Mouse (Mus musculus) intestine, embryonic 16.5 days (tissue): ENCODE results near the gene Mypn. TPM values are rescaled to one million over a fixed set of nuclear protein-coding genes. Genes with fewer than 3 reads are reported as not detected.

Experiments
- ATAC-seq: fragments of 200-750 bp; cut with Nextera tagmentation; 2 replicates; pipeline ENCODE4 v1.8.0; 2017; ENCODE audit warnings: moderate TSS enrichment, moderate library complexity
- H3K27ac ChIP-seq: fragments of 300-500 bp; sonication (generic); 2 replicates; pipeline ENCODE4 v1.5.1; 2014; ENCODE audit warnings: mild to moderate bottlenecking, low read length
- H3K27me3 ChIP-seq: fragments of 300-500 bp; sonication (generic); replicated peaks from 2 replicates; pipeline ENCODE4 v1.6.1; 2014; ENCODE audit warnings: low read length, control low read depth, mixed read lengths; ENCODE audit not compliant: control insufficient read depth, insufficient read depth
- H3K36me3 ChIP-seq: fragments of 300-500 bp; sonication (generic); 2 replicates; pipeline ENCODE4 v1.6.1; 2014; ENCODE audit warnings: low read length, control low read depth; ENCODE audit not compliant: control insufficient read depth, insufficient read depth
- H3K4me1 ChIP-seq: fragments of 300-500 bp; sonication (generic); 2 replicates; pipeline ENCODE4 v1.6.1; 2014; ENCODE audit warnings: low read length, control low read depth, mixed read lengths; ENCODE audit not compliant: control insufficient read depth, insufficient read depth
- H3K4me2 ChIP-seq: fragments of 300-500 bp; sonication (generic); 2 replicates; pipeline ENCODE4 v1.6.1; 2014; ENCODE audit warnings: low read depth, low read length, control low read depth
- H3K4me3 ChIP-seq: fragments of 300-500 bp; sonication (generic); 2 replicates; pipeline ENCODE4 v1.5.1; 2014; ENCODE audit warnings: mild to moderate bottlenecking, low read length
- H3K9ac ChIP-seq: fragments of 300-500 bp; sonication (generic); 2 replicates; pipeline ENCODE4 v1.6.1; 2014; ENCODE audit warnings: low read depth, low read length
- H3K9me3 ChIP-seq: fragments of 300-500 bp; sonication (generic); 2 replicates; pipeline ENCODE4 v1.6.1; 2016; ENCODE audit warnings: low read length, control low read depth; ENCODE audit not compliant: control insufficient read depth
- WGBS: fragments of 180-500 bp; shearing (Covaris S2); extraction: QIAGEN DNeasy Blood & Tissue Kit; methylation state at CpG from one replicate; pipeline ENCODE4 v1.1.7; 2014; 5-methylcytosine and 5-hydroxymethylcytosine counted together
- polyA plus RNA-seq: library from polyadenylated mRNA; unstranded; fragments of >200 nt; fragmentation: Nextera tagmentation; extraction: Ambion mirVana; gene quantifications from 2 replicates; pipeline ENCODE4 v1.2.1, GENCODE M21; 2015

Mypn gene
- polyA plus RNA-seq, 1 experiment from 2014 or later: not detected

- no peaks in the 10 kb centered on the region for H3K36me3 ChIP-seq
- 64% methylated on average over 7 of the region's 7 CpGs for WGBS
- H3K9ac ChIP-seq: no peak overlapping the region
- no peaks in the 10 kb centered on the region for H3K9me3 ChIP-seq
- no peak overlapping the region for H3K27ac ChIP-seq
- H3K4me2 ChIP-seq: no peak overlapping the region
- no peak overlapping the region for H3K4me3 ChIP-seq
- H3K27me3 ChIP-seq: 0 out of 2 replicates have a peak, but pooled peaks cover 4% of the 10 kb centered on the region
- no peaks in the 10 kb centered on the region for H3K4me1 ChIP-seq
- ATAC-seq: no peak
Measured at GRCm38 (mm10) chr10:63091915-63092314, 111.8 kb downstream of the Mypn start.

- no peak for ATAC-seq
- Histone ChIP-seq H3K4me1 (no peaks in the 10 kb centered on the region), H3K27me3 (0 out of 2 replicates have a peak, but pooled peaks cover 4% of the 10 kb centered on the region), H3K27ac (no peak overlapping the region), H3K9ac (peak overlapping the region; percentile 45; the same call in 1 of the 2 replicates), H3K4me3 (peak overlapping the region; percentile 20; the same call in 1 of the 2 replicates), H3K9me3 (no peaks in the 10 kb centered on the region), H3K36me3 (no peaks in the 10 kb centered on the region), H3K4me2 (peak overlapping the region; percentile 42)
- 8% methylated on average over 26 of the region's 26 CpGs for WGBS
Measured at GRCm38 (mm10) chr10:63089758-63090571, 113.8 kb downstream of the Mypn start.

- H3K9me3 ChIP-seq: no peaks in the 10 kb centered on the region
- WGBS: 52% methylated on average over 8 of the region's 8 CpGs
- no peaks in the 10 kb centered on the region for H3K36me3 ChIP-seq
- H3K27ac ChIP-seq: no peak overlapping the region
- H3K4me2 ChIP-seq: peak overlapping the region; percentile 42; the same call in 1 of the 2 replicates
- H3K4me3 ChIP-seq: no peak overlapping the region
- ATAC-seq: no peak
- H3K9ac ChIP-seq: no peak overlapping the region
- H3K4me1 ChIP-seq: no peaks in the 10 kb centered on the region
- H3K27me3 ChIP-seq: 0 out of 2 replicates have a peak, but pooled peaks cover 4% of the 10 kb centered on the region
Measured at GRCm38 (mm10) chr10:63089103-63089757, 114.5 kb downstream of the Mypn start.

- Histone ChIP-seq H3K27ac (no peak overlapping the region), H3K36me3 (no peaks in the 10 kb centered on the region), H3K4me2 (no peak overlapping the region), H3K9me3 (no peaks in the 10 kb centered on the region), H3K4me1 (no peaks in the 10 kb centered on the region), H3K27me3 (0 out of 2 replicates have a peak, but pooled peaks cover 4% of the 10 kb centered on the region), H3K4me3 (no peak overlapping the region), H3K9ac (no peak overlapping the region)
- WGBS: 62% methylated on average over 10 of the region's 10 CpGs
- no peak for ATAC-seq
Measured at GRCm38 (mm10) chr10:63086304-63086703, 117.4 kb downstream of the Mypn start.

- Histone ChIP-seq H3K9ac (no peak overlapping the region), H3K4me3 (no peak overlapping the region), H3K4me1 (peaks cover 7% of the 10 kb centered on the region; the same call in 1 of the 2 replicates), H3K27ac (no peak overlapping the region), H3K9me3 (no peaks in the 10 kb centered on the region), H3K4me2 (no peak overlapping the region), H3K27me3 (no peaks in the 10 kb centered on the region), H3K36me3 (no peaks in the 10 kb centered on the region)
- peak; percentile 80 for ATAC-seq
- WGBS: 7% methylated on average over 5 of the region's 5 CpGs
Measured at GRCm38 (mm10) chr10:63065988-63066387, 137.8 kb downstream of the Mypn start.

Other genes starting within 250 kb of the Mypn start
- 13.8 and 19.6 TPM in 2 replicates for gene Rufy2, start 223.7 kb downstream of the Mypn start, polyA plus RNA-seq
- gene Hnrnph3, start 179.7 kb downstream of the Mypn start, polyA plus RNA-seq: 61.7 and 65.7 TPM in 2 replicates
- 10.6 and 12.5 TPM in 2 replicates for gene Pbld2, start 179.6 kb downstream of the Mypn start, polyA plus RNA-seq
- gene Pbld1, start 143.8 kb downstream of the Mypn start, polyA plus RNA-seq: 4.0 and 4.7 TPM in 2 replicates
- not detected in 2 replicates for gene Atoh7, start 104.3 kb downstream of the Mypn start, polyA plus RNA-seq
- 27.7 and 31.7 TPM in 2 replicates for gene Herc4, start 39.9 kb upstream of the Mypn start, polyA plus RNA-seq
- 2.2 and 3.3 TPM in 2 replicates for gene Sirt1, start 177.8 kb upstream of the Mypn start, polyA plus RNA-seq
- 6.8 TPM in 2 replicates for gene Dnajc12, start 178.5 kb upstream of the Mypn start, polyA plus RNA-seq
- not detected in 2 replicates for gene Gm7075, start 217.8 kb upstream of the Mypn start, polyA plus RNA-seq
- 0.77 and 0.89 TPM in 2 replicates for gene Ctnna3, start 226.1 kb upstream of the Mypn start, polyA plus RNA-seq